Mouse (Mus musculus): Measurements from ENCODE around the gene Yjefn3. TPM values are rescaled to one million over a fixed set of nuclear protein-coding genes. Genes with fewer than 3 reads are reported as not detected.

The Yjefn3 gene
- polyA plus RNA-seq, 1 experiment from 2014 or later, result 10.1 TPM

GRCm38 (mm10) chr8:69877396-69877795 is 25.1 kb downstream of the Yjefn3 start:
- no peak for ATAC-seq (replicated peaks; ENCODE audit: insufficient number of reproducible peaks, insufficient read depth, low FRiP score, low read depth)
- H3K27me3 ChIP-seq, result peaks cover 59% of the 10 kb centered on the region

GRCm38 (mm10) chr8:69876967-69877366 is 25.5 kb downstream of the Yjefn3 start:
- Histone ChIP-seq H3K4me2 (no peak overlapping the region), H3K9me3 (replicated peaks) (no peaks in the 10 kb centered on the region), H3K4me3 (no peak overlapping the region), H3K27me3 (peaks cover 54% of the 10 kb centered on the region), H3K4me1 (replicated peaks) (peaks cover 11% of the 10 kb centered on the region), H3K36me3 (no peaks in the 10 kb centered on the region), H3K9ac (no peak overlapping the region), H3K27ac (no peak overlapping the region)
- ATAC-seq (replicated peaks; ENCODE audit: insufficient number of reproducible peaks, insufficient read depth, low FRiP score, low read depth), result no peak
- 76% methylated on average over 10 of the region's 10 CpGs for whole genome bisulfite sequencing

More at GRCm38 (mm10) chr8:69877396-69877795, 25.1 kb downstream of the Yjefn3 start:
- Histone ChIP-seq H3K27ac (no peak overlapping the region), H3K9ac (no peak overlapping the region), H3K4me1 (replicated peaks) (peaks cover 15% of the 10 kb centered on the region), H3K36me3 (no peaks in the 10 kb centered on the region), H3K4me3 (no peak overlapping the region), H3K9me3 (replicated peaks) (no peaks in the 10 kb centered on the region), H3K4me2 (no peak overlapping the region)
- WGBS, result 81% methylated on average over 4 of the region's 4 CpGs

GRCm38 (mm10) chr8:69876097-69876496 is 26.4 kb downstream of the Yjefn3 start:
- WGBS, result 41% methylated on average over 10 of the region's 10 CpGs
- Histone ChIP-seq H3K4me1 (replicated peaks) (peaks cover 2% of the 10 kb centered on the region), H3K27me3 (peaks cover 49% of the 10 kb centered on the region), H3K36me3 (no peaks in the 10 kb centered on the region), H3K27ac (no peak overlapping the region), H3K9ac (no peak overlapping the region), H3K4me3 (no peak overlapping the region), H3K4me2 (no peak overlapping the region), H3K9me3 (replicated peaks) (no peaks in the 10 kb centered on the region)
- ATAC-seq (replicated peaks; ENCODE audit: insufficient number of reproducible peaks, insufficient read depth, low FRiP score, low read depth), result no peak; the same call in 1 of the 2 replicates

GRCm38 (mm10) chr8:69874654-69875053 is 27.9 kb downstream of the Yjefn3 start:
- Histone ChIP-seq H3K4me3 (no peak overlapping the region), H3K27ac (no peak overlapping the region), H3K36me3 (no peaks in the 10 kb centered on the region), H3K27me3 (peaks cover 35% of the 10 kb centered on the region), H3K9me3 (replicated peaks) (no peaks in the 10 kb centered on the region), H3K4me1 (replicated peaks) (no peaks in the 10 kb centered on the region; the same call in 1 of the 2 replicates), H3K4me2 (no peak overlapping the region), H3K9ac (no peak overlapping the region)
- no peak for ATAC-seq (replicated peaks; ENCODE audit: insufficient number of reproducible peaks, insufficient read depth, low FRiP score, low read depth)
- WGBS, result 71% methylated on average over 13 of the region's 13 CpGs

- Histone ChIP-seq H3K27me3 (peaks cover 30% of the 10 kb centered on the region), H3K4me1 (replicated peaks) (no peaks in the 10 kb centered on the region; the same call in 1 of the 2 replicates), H3K9ac (no peak overlapping the region), H3K36me3 (no peaks in the 10 kb centered on the region), H3K4me2 (no peak overlapping the region), H3K9me3 (replicated peaks) (no peaks in the 10 kb centered on the region), H3K27ac (no peak overlapping the region), H3K4me3 (no peak overlapping the region)
- 11% methylated on average over 9 of the region's 9 CpGs for WGBS
- no peak for ATAC-seq (replicated peaks; ENCODE audit: insufficient number of reproducible peaks, insufficient read depth, low FRiP score, low read depth)
These were observed 28.4 kb downstream of the Yjefn3 start for GRCm38 (mm10) chr8:69874155-69874554.

GRCm38 (mm10) chr8:69870907-69871306 is 31.6 kb downstream of the Yjefn3 start:
- no peak for ATAC-seq (replicated peaks; ENCODE audit: insufficient number of reproducible peaks, insufficient read depth, low FRiP score, low read depth)
- Histone ChIP-seq H3K4me1 (replicated peaks) (peaks cover 6% of the 10 kb centered on the region), H3K4me2 (no peak overlapping the region), H3K36me3 (no peaks in the 10 kb centered on the region), H3K9me3 (replicated peaks) (no peaks in the 10 kb centered on the region), H3K9ac (no peak overlapping the region), H3K27ac (no peak overlapping the region), H3K4me3 (no peak overlapping the region), H3K27me3 (peaks cover 8% of the 10 kb centered on the region; the same call in 1 of the 2 replicates)
- WGBS, result 86% methylated on average over 6 of the region's 6 CpGs

- WGBS, result 76% methylated on average over 11 of the region's 11 CpGs
- no peak overlapping the region for H3K9ac ChIP-seq
These were observed 32.3 kb downstream of the Yjefn3 start for GRCm38 (mm10) chr8:69870003-69870765.

GRCm38 (mm10) chr8:69867696-69868326 is 34.7 kb downstream of the Yjefn3 start:
- no peak overlapping the region for H3K4me3 ChIP-seq
- peaks cover 6% of the 10 kb centered on the region; the same call in 1 of the 2 replicates for H3K4me1 ChIP-seq (replicated peaks)
- ATAC-seq (replicated peaks; ENCODE audit: insufficient number of reproducible peaks, insufficient read depth, low FRiP score, low read depth), result 0 out of 2 replicates have a peak, but pooled peaks have one; percentile 32
- H3K9me3 ChIP-seq (replicated peaks), result no peaks in the 10 kb centered on the region
- no peak overlapping the region for H3K27ac ChIP-seq
- WGBS, result 58% methylated on average over 5 of the region's 5 CpGs
- H3K4me2 ChIP-seq, result no peak overlapping the region
- 0 out of 2 replicates have a peak, but pooled peaks cover 5% of the 10 kb centered on the region for H3K27me3 ChIP-seq
- H3K36me3 ChIP-seq, result no peaks in the 10 kb centered on the region
- H3K9ac ChIP-seq, result no peak overlapping the region

More at GRCm38 (mm10) chr8:69870003-69870765, 32.3 kb downstream of the Yjefn3 start:
- Histone ChIP-seq H3K4me3 (no peak overlapping the region), H3K27me3 (0 out of 2 replicates have a peak, but pooled peaks cover 8% of the 10 kb centered on the region), H3K4me2 (no peak overlapping the region), H3K4me1 (replicated peaks) (peaks cover 6% of the 10 kb centered on the region), H3K9me3 (replicated peaks) (no peaks in the 10 kb centered on the region), H3K27ac (no peak overlapping the region), H3K36me3 (no peaks in the 10 kb centered on the region)
- no peak for ATAC-seq (replicated peaks; ENCODE audit: insufficient number of reproducible peaks, insufficient read depth, low FRiP score, low read depth)

GRCm38 (mm10) chr8:69864180-69864579 is 38.3 kb downstream of the Yjefn3 start:
- ATAC-seq (replicated peaks; ENCODE audit: insufficient number of reproducible peaks, insufficient read depth, low FRiP score, low read depth), result no peak
- peaks cover 6% of the 10 kb centered on the region; the same call in 1 of the 2 replicates for H3K4me1 ChIP-seq (replicated peaks)
- H3K27me3 ChIP-seq, result no peaks in the 10 kb centered on the region
- H3K4me3 ChIP-seq, result no peak overlapping the region
- no peaks in the 10 kb centered on the region for H3K9me3 ChIP-seq (replicated peaks)
- no peak overlapping the region for H3K27ac ChIP-seq
- H3K36me3 ChIP-seq, result no peaks in the 10 kb centered on the region
- no peak overlapping the region for H3K4me2 ChIP-seq
- no peak overlapping the region for H3K9ac ChIP-seq
- 64% methylated on average over 5 of the region's 5 CpGs for WGBS

- ATAC-seq (replicated peaks; ENCODE audit: insufficient number of reproducible peaks, insufficient read depth, low FRiP score, low read depth), result no peak
- H3K27ac ChIP-seq, result no peak overlapping the region
- no peaks in the 10 kb centered on the region for H3K9me3 ChIP-seq (replicated peaks)
- WGBS, result 73% methylated on average over 5 of the region's 5 CpGs
- H3K4me2 ChIP-seq, result no peak overlapping the region
- H3K4me3 ChIP-seq, result no peak overlapping the region
- H3K9ac ChIP-seq, result no peak overlapping the region
- H3K27me3 ChIP-seq, result no peaks in the 10 kb centered on the region
- H3K4me1 ChIP-seq (replicated peaks), result peaks cover 6% of the 10 kb centered on the region; the same call in 1 of the 2 replicates
- no peaks in the 10 kb centered on the region for H3K36me3 ChIP-seq
These were observed 39.0 kb downstream of the Yjefn3 start for GRCm38 (mm10) chr8:69863387-69864020.

GRCm38 (mm10) chr8:69861251-69861650 is 41.3 kb downstream of the Yjefn3 start:
- Histone ChIP-seq H3K4me2 (no peak overlapping the region), H3K4me1 (replicated peaks) (no peaks in the 10 kb centered on the region), H3K9ac (no peak overlapping the region), H3K27me3 (no peaks in the 10 kb centered on the region), H3K9me3 (replicated peaks) (no peaks in the 10 kb centered on the region), H3K36me3 (no peaks in the 10 kb centered on the region), H3K27ac (no peak overlapping the region), H3K4me3 (no peak overlapping the region)
- 51% methylated on average over 2 of the region's 2 CpGs for WGBS
- no peak for ATAC-seq (replicated peaks; ENCODE audit: insufficient number of reproducible peaks, insufficient read depth, low FRiP score, low read depth)

Measured in heart, embryonic 15.5 days (tissue).